Mouse (Mus musculus): ENCODE results near the gene Sprtn. TPM values are rescaled to one million over a fixed set of nuclear protein-coding genes. Genes with fewer than 3 reads are reported as not detected.

The Sprtn gene
- polyA plus RNA-seq (2012; rRNA removed) (16.0 and 16.5 TPM in 2 replicates), polyA plus RNA-seq (2014; fragmentation: Nextera tagmentation; extraction: Ambion mirVana) (9.9 and 11.3 TPM in 2 replicates)

DNA sequence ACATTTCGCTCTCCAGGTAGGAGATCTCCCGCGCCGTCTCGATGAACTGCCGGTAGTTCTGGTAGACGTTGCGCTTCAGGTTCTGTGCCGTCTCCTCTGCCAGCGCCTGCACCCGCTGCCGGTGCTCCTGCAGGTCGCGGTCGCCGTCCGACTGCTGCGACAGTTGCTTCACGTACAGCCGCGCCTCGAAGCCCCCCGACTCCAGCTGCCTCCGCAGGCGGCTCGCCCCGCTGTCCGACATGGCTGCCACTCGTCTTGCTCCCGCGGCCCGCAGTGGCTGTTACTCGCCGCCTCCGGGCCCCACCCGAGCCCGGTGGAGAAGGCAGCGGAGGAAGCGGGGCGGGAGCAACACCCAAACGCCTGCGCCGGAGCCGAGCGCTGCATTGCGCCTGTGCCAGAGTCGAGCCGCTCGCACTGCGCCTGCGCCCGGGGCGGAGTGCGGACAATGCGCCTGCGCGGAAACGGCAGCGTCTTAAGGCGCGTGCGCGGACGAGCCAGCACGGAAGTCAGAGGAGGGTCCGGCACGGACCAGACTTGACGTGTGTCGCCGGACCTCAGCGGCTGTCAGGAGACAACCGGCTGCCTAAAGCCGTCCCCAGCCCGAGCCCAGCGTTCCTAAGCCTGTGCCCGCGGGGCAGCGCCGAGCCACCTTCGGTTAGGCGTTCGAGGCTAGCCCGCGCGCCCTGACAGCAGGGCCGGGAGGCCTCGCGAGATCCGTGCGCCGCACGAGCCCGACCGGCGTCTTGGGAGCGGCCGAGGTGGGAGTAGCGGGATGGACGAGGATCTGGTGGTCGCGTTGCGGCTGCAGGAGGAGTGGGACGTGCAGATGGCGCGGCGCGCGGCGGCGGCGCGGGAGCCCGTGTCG lies at the start of gene Sprtn, which contains the start of gene Exoc8:
TSS of gene Sprtn (plus strand) at position 501 of the 865 bp plus-strand sequence.
TSS of gene Exoc8 (minus strand) at position 320 of the 865 bp plus-strand sequence.
- H3K27me3 ChIP-seq (ENCODE audit: control insufficient read depth, insufficient read depth, low read length), result no peaks in the 10 kb centered on the region
- peaks cover 16% of the 10 kb centered on the region for H3K4me1 ChIP-seq (ENCODE audit: control insufficient read depth, insufficient read depth, low read length)
- peak within 1 kb of the TSS; percentile 89 for H3K4me2 ChIP-seq (replicated peaks; ENCODE audit: low read depth, low read length, severe bottlenecking)
- ATAC-seq (ENCODE audit: low FRiP score, low read depth), result peak; percentile 90
- DNase-seq (ENCODE audit: low spot score), result peak; percentile 93
- WGBS, result under 1% methylated on average over 84 of the region's 114 CpGs
- no peaks in the 10 kb centered on the region for H3K9me3 ChIP-seq (ENCODE audit: control insufficient read depth, low read length)
- TF ChIP-seq POLR2A (IDR thresholded peaks at IDR 0.05; ENCODE audit: borderline replicate concordance, extremely low read depth, insufficient read depth, insufficient read length), result no peak
- H3K36me3 ChIP-seq (ENCODE audit: control insufficient read depth, insufficient read depth, low read length), result peaks cover 47% of the 10 kb centered on the region
- H3K4me3 ChIP-seq (replicated peaks; ENCODE audit: low read length), result peak within 1 kb of the TSS; percentile 89
- H3K27ac ChIP-seq (replicated peaks; ENCODE audit: low read depth, low read length), result peak within 1 kb of the TSS; percentile 68
- H3K9ac ChIP-seq (ENCODE audit: low read depth, low read length, severe bottlenecking), result peak within 1 kb of the TSS; percentile 77

DNA sequence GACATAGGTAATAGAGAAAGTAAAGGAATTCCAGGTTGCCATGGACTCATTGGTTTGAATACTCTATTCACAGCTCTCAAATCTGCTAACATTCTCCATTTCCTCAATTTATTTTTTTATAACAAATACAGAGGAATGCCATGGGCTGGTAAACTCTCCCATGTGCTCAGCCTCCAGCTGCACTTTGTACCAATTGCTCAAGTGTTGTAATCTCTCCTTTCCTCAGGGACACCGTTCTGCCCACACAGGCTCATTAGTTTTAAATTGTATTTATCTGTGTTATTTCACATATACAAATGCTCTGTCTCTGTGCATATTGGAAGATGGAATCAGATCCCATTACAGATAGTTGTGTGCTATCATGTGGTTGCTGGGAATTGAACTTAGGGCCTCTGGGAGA lies 44.2 kb upstream of the Sprtn start:
- H3K4me1 ChIP-seq (ENCODE audit: control insufficient read depth, insufficient read depth, low read length), result no peaks in the 10 kb centered on the region
- peaks cover 31% of the 10 kb centered on the region; the same call in 1 of the 2 replicates for H3K9me3 ChIP-seq (ENCODE audit: control insufficient read depth, low read length)
- DNase-seq (ENCODE audit: low spot score) (no peak), ATAC-seq (ENCODE audit: low FRiP score, low read depth) (no peak)
- H3K36me3 ChIP-seq (ENCODE audit: control insufficient read depth, insufficient read depth, low read length), result peaks cover 58% of the 10 kb centered on the region
- no peaks in the 10 kb centered on the region for H3K27me3 ChIP-seq (ENCODE audit: control insufficient read depth, insufficient read depth, low read length)
- WGBS, result 100% methylated on average over 1 of the region's 1 CpGs
- H3K4me3 ChIP-seq (replicated peaks; ENCODE audit: low read length), result no peak overlapping the region
- no peak overlapping the region for H3K27ac ChIP-seq (replicated peaks; ENCODE audit: low read depth, low read length)
- H3K9ac ChIP-seq (ENCODE audit: low read depth, low read length, severe bottlenecking), result no peak overlapping the region
- H3K4me2 ChIP-seq (replicated peaks; ENCODE audit: low read depth, low read length, severe bottlenecking), result no peak overlapping the region
- TF ChIP-seq POLR2A (IDR thresholded peaks at IDR 0.05; ENCODE audit: borderline replicate concordance, extremely low read depth, insufficient read depth, insufficient read length), result no peak

- Histone ChIP-seq H3K4me3 (replicated peaks; ENCODE audit: low read length) (no peak overlapping the region), H3K27me3 (ENCODE audit: control insufficient read depth, insufficient read depth, low read length) (no peaks in the 10 kb centered on the region), H3K4me1 (ENCODE audit: control insufficient read depth, insufficient read depth, low read length) (peaks cover 6% of the 10 kb centered on the region), H3K27ac (replicated peaks; ENCODE audit: low read depth, low read length) (no peak overlapping the region), H3K4me2 (replicated peaks; ENCODE audit: low read depth, low read length, severe bottlenecking) (no peak overlapping the region), H3K36me3 (ENCODE audit: control insufficient read depth, insufficient read depth, low read length) (peaks cover 64% of the 10 kb centered on the region), H3K9me3 (ENCODE audit: control insufficient read depth, low read length) (peaks cover 13% of the 10 kb centered on the region; the same call in 1 of the 2 replicates), H3K9ac (ENCODE audit: low read depth, low read length, severe bottlenecking) (no peak overlapping the region)
- DNase-seq (ENCODE audit: low spot score) (no peak), ATAC-seq (ENCODE audit: low FRiP score, low read depth) (no peak)
- TF ChIP-seq POLR2A (IDR thresholded peaks at IDR 0.05; ENCODE audit: borderline replicate concordance, extremely low read depth, insufficient read depth, insufficient read length), result no peak
Measured at GRCm38 (mm10) chr8:124859466-124859865, 38.2 kb upstream of the Sprtn start.

DNA sequence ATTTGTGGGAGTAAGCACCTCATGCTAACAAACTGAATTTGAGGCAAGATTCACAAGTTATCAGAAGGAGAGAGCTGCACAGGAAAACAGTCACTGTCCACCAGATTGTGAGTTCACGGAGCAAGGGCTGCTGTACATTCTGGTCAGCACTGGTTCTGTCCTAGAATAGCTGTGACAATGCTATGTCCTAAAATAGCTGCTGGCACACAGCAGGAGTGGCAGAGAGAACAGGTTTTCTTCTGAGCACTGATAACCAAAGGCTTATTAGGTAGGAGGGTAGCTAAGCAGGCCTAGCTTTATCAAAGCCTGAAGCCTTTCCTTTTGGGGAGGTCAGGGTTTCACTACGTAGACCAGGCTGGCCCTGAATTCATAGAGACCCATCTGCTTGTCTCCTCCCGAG lies 37.5 kb upstream of the Sprtn start:
- no peak overlapping the region for H3K4me3 ChIP-seq (replicated peaks; ENCODE audit: low read length)
- H3K4me2 ChIP-seq (replicated peaks; ENCODE audit: low read depth, low read length, severe bottlenecking), result no peak overlapping the region
- peaks cover 6% of the 10 kb centered on the region; the same call in 1 of the 2 replicates for H3K9me3 ChIP-seq (ENCODE audit: control insufficient read depth, low read length)
- no peak for ATAC-seq (ENCODE audit: low FRiP score, low read depth)
- peaks cover 9% of the 10 kb centered on the region for H3K4me1 ChIP-seq (ENCODE audit: control insufficient read depth, insufficient read depth, low read length)
- no peak for DNase-seq (ENCODE audit: low spot score)
- peaks cover 57% of the 10 kb centered on the region for H3K36me3 ChIP-seq (ENCODE audit: control insufficient read depth, insufficient read depth, low read length)
- no peaks in the 10 kb centered on the region for H3K27me3 ChIP-seq (ENCODE audit: control insufficient read depth, insufficient read depth, low read length)
- no peak overlapping the region for H3K27ac ChIP-seq (replicated peaks; ENCODE audit: low read depth, low read length)
- no peak for TF ChIP-seq POLR2A (IDR thresholded peaks at IDR 0.05; ENCODE audit: borderline replicate concordance, extremely low read depth, insufficient read depth, insufficient read length)
- 90% methylated on average over 3 of the region's 3 CpGs for WGBS
- H3K9ac ChIP-seq (ENCODE audit: low read depth, low read length, severe bottlenecking), result no peak overlapping the region

- Histone ChIP-seq H3K27ac (replicated peaks; ENCODE audit: low read depth, low read length) (peak within 1 kb of the TSS; percentile 90), H3K4me1 (ENCODE audit: control insufficient read depth, insufficient read depth, low read length) (peaks cover 9% of the 10 kb centered on the region), H3K36me3 (ENCODE audit: control insufficient read depth, insufficient read depth, low read length) (peaks cover 33% of the 10 kb centered on the region), H3K9ac (ENCODE audit: low read depth, low read length, severe bottlenecking) (peak within 1 kb of the TSS; percentile 95), H3K4me3 (replicated peaks; ENCODE audit: low read length) (peak within 1 kb of the TSS; percentile 96), H3K4me2 (replicated peaks; ENCODE audit: low read depth, low read length, severe bottlenecking) (peak within 1 kb of the TSS; percentile 77), H3K27me3 (ENCODE audit: control insufficient read depth, insufficient read depth, low read length) (no peaks in the 10 kb centered on the region), H3K9me3 (ENCODE audit: control insufficient read depth, low read length) (no peaks in the 10 kb centered on the region)
- ATAC-seq (ENCODE audit: low FRiP score, low read depth) (peak; percentile 97), DNase-seq (ENCODE audit: low spot score) (peak; percentile 86)
- WGBS, result 2% methylated on average over 55 of the region's 55 CpGs
- TF ChIP-seq POLR2A (IDR thresholded peaks at IDR 0.05; ENCODE audit: borderline replicate concordance, extremely low read depth, insufficient read depth, insufficient read length), result peak; percentile 90
Measured at GRCm38 (mm10) chr8:124862321-124863162, 35.1 kb upstream of the Sprtn start, which contains the start of the genes Gnpat and 2810004N23Rik. Gnpat (plus strand) TSS chr8:124863033. 2810004N23Rik (minus strand) TSS chr8:124863120.
